Mouse (Mus musculus) olfactory bulb, adult 2 months (tissue): ENCODE results near the gene Tpsb2.

Experiments used
- CTCF ChIP-seq: fragments of 200-500 bp; IDR thresholded peaks from 2 replicates; pipeline ENCODE4 v1.5.1; 2012; ENCODE audit warnings: low read depth, mild to moderate bottlenecking, low read length, moderate library complexity; ENCODE audit not compliant: insufficient read depth
- POLR2A ChIP-seq: fragments of 200-500 bp; IDR thresholded peaks from 2 replicates; pipeline ENCODE4 v1.6.1; 2012; ENCODE audit warnings: mild to moderate bottlenecking, low read depth, low read length, moderate library complexity; ENCODE audit not compliant: insufficient read depth

- TF ChIP-seq CTCF (no peak), POLR2A (no peak)
These were observed 39.3 kb downstream of the Tpsb2 start for GRCm38 (mm10) chr17:25405224-25405895.
